Mouse (Mus musculus) left cerebral cortex, postnatal 36 days (tissue): ENCODE results near the gene Gm10273. TPM values are rescaled to one million over a fixed set of nuclear protein-coding genes. Genes with fewer than 3 reads are reported as not detected.

Source experiments
- DNase-seq, 2 experiments: peaks; one replicate each; pipeline ENCODE4 v3.0.0; 2021 to 2022; ENCODE audit warnings: low spot score in 2 of 2, mixed read lengths in 1 of 2
- intact Hi-C: fragments of 180-260 bp; cut with DNase I; formaldehyde crosslinking; loops from one replicate; pipeline ENCODE4 v1.15.1; 2025
- total RNA-seq, 2 experiments: library from RNA; stranded (reverse); gene quantifications; 2 replicates each; pipeline ENCODE4 v1.2.3; 2021

The Gm10273 gene
- total RNA-seq, 2 experiments from 2014 or later: 39.0 to 45.6 TPM

DNA sequence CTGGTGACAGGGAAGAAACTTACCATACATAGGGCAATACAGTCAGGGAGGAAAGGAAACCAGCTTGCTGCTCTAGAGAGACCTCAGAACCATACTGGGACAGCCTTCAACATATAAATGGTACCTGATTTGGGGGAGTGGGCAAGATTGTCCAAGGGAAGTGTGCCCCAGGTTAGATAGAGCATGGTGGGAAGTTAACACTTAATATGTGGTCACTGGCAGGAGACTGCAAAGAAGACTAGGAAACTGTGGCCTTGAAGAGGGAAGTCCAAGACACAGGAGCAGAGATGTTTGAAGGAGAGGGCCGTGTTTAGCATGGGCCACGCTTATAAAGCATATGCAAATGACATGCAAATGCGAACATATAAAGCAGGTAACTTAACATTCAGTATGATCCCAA is 48.7 kb downstream of the Gm10273 start:
- intact Hi-C loops: no loop called here
- no peak for DNase-seq

DNA sequence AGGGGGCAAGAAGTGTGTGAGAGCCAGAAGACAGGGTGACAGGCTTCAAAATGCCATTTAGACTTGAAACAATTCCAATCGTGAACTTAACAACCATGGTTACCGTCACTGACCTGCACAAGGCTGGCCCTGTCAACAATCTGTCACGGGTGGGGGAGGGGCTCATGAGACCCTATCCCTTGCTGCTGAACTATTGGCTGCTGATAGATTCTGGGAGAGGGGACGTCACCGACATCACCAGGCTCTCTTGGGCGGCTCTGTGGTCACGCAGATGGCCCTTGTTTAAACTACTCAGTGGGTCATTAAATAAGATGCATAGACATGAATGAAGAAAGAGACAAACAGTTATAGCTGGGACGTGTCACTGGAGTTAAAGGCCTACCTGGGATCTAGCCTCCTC is 49.2 kb downstream of the Gm10273 start:
- DNase-seq: no peak
- intact Hi-C loops: no loop called here

Other genes with a start within 250 kb of the Gm10273 start
- gene Sept10, start 173.8 kb upstream of the Gm10273 start, total RNA-seq: 1 to 10 TPM; 6.4 to 7.3 TPM
- 1 to 10 TPM; 7.9 to 8.8 TPM for gene Sowahc, start 173.7 kb upstream of the Gm10273 start, total RNA-seq
- gene P4ha1, start 72.3 kb upstream of the Gm10273 start, total RNA-seq: 10 to 100 TPM; 31.7 to 45.5 TPM
- gene Pla2g12b, start 8.0 kb downstream of the Gm10273 start, total RNA-seq: not detected
- under 1 TPM; 0.30 to 0.84 TPM for gene Oit3, start 46.1 kb downstream of the Gm10273 start, total RNA-seq
- not detected for gene Gm10322, start 220.4 kb downstream of the Gm10273 start, total RNA-seq
- gene Mcu, start 221.1 kb downstream of the Gm10273 start, total RNA-seq: 10 to 100 TPM; 34.5 to 36.5 TPM